Mouse (Mus musculus): ENCODE measurements around the gene Fgfr2.

- TF ChIP-seq CTCF (conservative IDR thresholded peaks at IDR 0.05; ENCODE audit: low read length) (no peak), POU5F1 (IDR thresholded peaks at IDR 0.05; ENCODE audit: borderline replicate concordance, low read length) (no peak), NANOG (IDR thresholded peaks at IDR 0.05; ENCODE audit: borderline replicate concordance, low read length) (no peak)
Measured at GRCm38 (mm10) chr7:131503739-131504138, 1619.4 kb downstream of the Fgfr2 start.

All from E14TG2a.4 (cell line).